Mouse (Mus musculus) lung, adult 2 months (tissue): ENCODE measurements around the gene Ankrd44. TPM values are rescaled to one million over a fixed set of nuclear protein-coding genes. Genes with fewer than 3 reads are reported as not detected.

Experiments
- DNase-seq: peaks from one replicate; pipeline ENCODE4 v3.0.0; 2022
- H3K4me1 ChIP-seq: fragments of 200-500 bp; 2 replicates; pipeline ENCODE4 v1.6.1; 2011; ENCODE audit warnings: low read length; ENCODE audit not compliant: control insufficient read depth, insufficient read depth
- H3K4me3 ChIP-seq: fragments of 200-500 bp; replicated peaks from 2 replicates; pipeline ENCODE3; 2011; ENCODE audit warnings: low read depth, mild to moderate bottlenecking, control low read depth, low read length; ENCODE audit errors: extremely low read depth
- CTCF ChIP-seq: fragments of 200-500 bp; IDR thresholded peaks from 2 replicates; pipeline ENCODE4 v1.5.1; 2011; ENCODE audit warnings: mild to moderate bottlenecking, low read length, control low read depth; ENCODE audit not compliant: insufficient read depth
- POLR2A ChIP-seq: fragments of 200-500 bp; IDR thresholded peaks from 2 replicates; pipeline ENCODE4 v1.6.1; 2011; ENCODE audit warnings: low read depth, mild to moderate bottlenecking, control low read depth, low read length, borderline replicate concordance; ENCODE audit errors: extremely low read depth
- WGBS: fragments of 180-500 bp; shearing (Covaris S2); methylation state at CpG from one replicate; pipeline ENCODE4 v1.1.7; 2018; 5-methylcytosine and 5-hydroxymethylcytosine counted together
- polyA plus RNA-seq: library from polyadenylated mRNA; depleted of rRNA; stranded (reverse); fragments of >200 nt; gene quantifications from 2 replicates; pipeline ENCODE4 v1.2.3, GENCODE M21; 2012

The Ankrd44 gene
- polyA plus RNA-seq, 1 experiment = 67.3 TPM

GRCm38 (mm10) chr1:54935466-54935865 is 9.3 kb upstream of the Ankrd44 start:
- no peak for TF ChIP-seq CTCF
- TF ChIP-seq POLR2A = no peak
- WGBS = 85% methylated on average over 3 of the region's 3 CpGs
- no peaks in the 10 kb centered on the region for H3K4me1 ChIP-seq

GRCm38 (mm10) chr1:54934911-54935310 is 8.7 kb upstream of the Ankrd44 start:
- H3K4me1 ChIP-seq = no peaks in the 10 kb centered on the region
- TF ChIP-seq POLR2A (no peak), CTCF (no peak)
- no peak for DNase-seq
- H3K4me3 ChIP-seq = no peak overlapping the region
- 44% methylated on average over 2 of the region's 2 CpGs for WGBS

More at GRCm38 (mm10) chr1:54935466-54935865, 9.3 kb upstream of the Ankrd44 start:
- no peak overlapping the region for H3K4me3 ChIP-seq
- DNase-seq = no peak

GRCm38 (mm10) chr1:54933646-54934045 is 7.5 kb upstream of the Ankrd44 start:
- TF ChIP-seq POLR2A (no peak), CTCF (no peak)

GRCm38 (mm10) chr1:54932456-54933115 is 6.4 kb upstream of the Ankrd44 start:
- H3K4me1 ChIP-seq = no peaks in the 10 kb centered on the region
- DNase-seq = no peak
- WGBS = 90% methylated on average over 1 of the region's 1 CpGs
- TF ChIP-seq CTCF (no peak), POLR2A (no peak)
- no peak overlapping the region for H3K4me3 ChIP-seq

More at GRCm38 (mm10) chr1:54933646-54934045, 7.5 kb upstream of the Ankrd44 start:
- no peaks in the 10 kb centered on the region for H3K4me1 ChIP-seq
- no peak for DNase-seq
- no peak overlapping the region for H3K4me3 ChIP-seq
- WGBS = 76% methylated on average over 5 of the region's 5 CpGs

- TF ChIP-seq POLR2A = no peak
- no peak for TF ChIP-seq CTCF
- no peak for DNase-seq
- no peak overlapping the region for H3K4me3 ChIP-seq
Measured at GRCm38 (mm10) chr1:54931231-54931630, 5.0 kb upstream of the Ankrd44 start.

GRCm38 (mm10) chr1:54930670-54931200 is 4.5 kb upstream of the Ankrd44 start:
- Histone ChIP-seq H3K4me3 (no peak overlapping the region), H3K4me1 (0 out of 2 replicates have a peak, but pooled peaks cover 2% of the 10 kb centered on the region)
- WGBS = 62% methylated on average over 8 of the region's 8 CpGs
- no peak for DNase-seq
- TF ChIP-seq POLR2A (no peak), CTCF (no peak)

More at GRCm38 (mm10) chr1:54931231-54931630, 5.0 kb upstream of the Ankrd44 start:
- 0 out of 2 replicates have a peak, but pooled peaks cover 2% of the 10 kb centered on the region for H3K4me1 ChIP-seq
- WGBS = 73% methylated on average over 5 of the region's 5 CpGs

GRCm38 (mm10) chr1:54925451-54925934 is 694 bp downstream of the Ankrd44 start:
- under 1% methylated on average over 30 of the region's 30 CpGs for WGBS
- Histone ChIP-seq H3K4me3 (peak overlapping the region; percentile 84), H3K4me1 (peaks cover 16% of the 10 kb centered on the region)
- peak; percentile 64 for DNase-seq
- TF ChIP-seq POLR2A (no peak), CTCF (no peak)

- Histone ChIP-seq H3K4me1 (peaks cover 16% of the 10 kb centered on the region), H3K4me3 (peak overlapping the region; percentile 84)
- TF ChIP-seq CTCF = no peak
- TF ChIP-seq POLR2A = no peak
- WGBS = 28% methylated on average over 7 of the region's 7 CpGs
- no peak for DNase-seq
Measured at GRCm38 (mm10) chr1:54924760-54925159, 1.4 kb downstream of the Ankrd44 start.

GRCm38 (mm10) chr1:54924309-54924685 is 1.9 kb downstream of the Ankrd44 start:
- H3K4me1 ChIP-seq = peaks cover 16% of the 10 kb centered on the region
- DNase-seq = peak; percentile 33
- 43% methylated on average over 4 of the region's 4 CpGs for WGBS
- H3K4me3 ChIP-seq = peak overlapping the region; percentile 84
- TF ChIP-seq POLR2A (no peak), CTCF (no peak)
